Mouse (Mus musculus): ENCODE data around the gene Gbx1.

The Gbx1 gene

DNA sequence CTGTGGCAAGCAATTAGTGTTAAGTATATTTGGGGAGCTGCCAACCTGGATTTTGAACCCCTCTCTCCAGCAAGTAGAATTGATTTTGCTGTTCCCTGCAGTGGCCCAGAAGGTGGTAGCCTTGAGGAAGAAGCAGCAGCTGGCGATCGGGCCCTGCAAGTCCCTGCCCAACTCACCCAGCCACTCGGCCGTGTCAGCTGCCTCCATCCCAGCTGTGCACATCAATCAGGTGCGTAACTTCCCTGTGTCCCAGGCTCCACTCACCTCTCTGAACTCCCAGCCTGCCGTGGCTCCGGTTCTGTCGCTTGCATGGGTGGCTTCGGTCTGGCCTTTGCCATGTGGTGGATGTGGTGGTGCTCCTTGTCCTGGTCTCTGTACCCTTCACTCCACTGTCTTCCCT is 49.1 kb downstream of the Gbx1 start:
- DNase-seq (ENCODE audit: low spot score): no peak

DNA sequence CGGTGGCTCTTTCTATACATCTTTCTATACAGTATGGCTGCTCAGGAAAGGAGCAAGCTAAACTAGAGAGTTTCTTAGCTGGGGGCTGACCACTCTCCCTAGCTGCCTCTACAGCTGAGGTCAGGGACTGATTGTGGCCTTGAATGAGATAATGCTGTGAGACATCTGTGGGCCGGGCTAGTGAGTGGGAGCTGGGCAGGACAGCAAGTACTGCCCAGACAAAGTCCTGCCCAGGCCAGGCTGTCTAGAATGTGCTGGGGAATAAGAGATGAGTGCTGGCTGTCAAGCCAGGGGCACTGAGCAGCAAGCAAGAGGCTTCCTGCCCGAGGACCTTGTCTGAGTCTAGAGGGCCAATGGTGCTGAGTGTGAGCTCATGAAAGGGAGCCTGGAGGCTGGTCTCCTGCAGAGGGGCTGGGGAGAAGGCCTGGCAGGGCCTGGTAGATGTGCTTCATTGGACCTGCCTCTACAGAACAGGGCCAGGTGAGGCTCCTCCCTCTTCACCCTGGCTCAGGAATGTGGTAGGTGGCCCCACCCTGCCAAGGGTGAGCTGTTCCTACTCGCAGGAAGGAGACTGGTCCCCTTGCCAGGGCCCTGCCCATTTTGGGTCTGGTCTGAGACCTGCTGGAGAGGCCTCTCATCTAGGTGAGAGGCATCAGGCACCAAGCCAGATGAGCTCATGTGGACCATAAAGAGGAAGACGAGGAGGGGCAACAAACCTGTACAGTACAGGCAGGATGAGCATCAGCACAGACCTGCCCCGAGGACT is 51.3 kb downstream of the Gbx1 start:
- no peak for DNase-seq (ENCODE audit: low spot score)

DNA sequence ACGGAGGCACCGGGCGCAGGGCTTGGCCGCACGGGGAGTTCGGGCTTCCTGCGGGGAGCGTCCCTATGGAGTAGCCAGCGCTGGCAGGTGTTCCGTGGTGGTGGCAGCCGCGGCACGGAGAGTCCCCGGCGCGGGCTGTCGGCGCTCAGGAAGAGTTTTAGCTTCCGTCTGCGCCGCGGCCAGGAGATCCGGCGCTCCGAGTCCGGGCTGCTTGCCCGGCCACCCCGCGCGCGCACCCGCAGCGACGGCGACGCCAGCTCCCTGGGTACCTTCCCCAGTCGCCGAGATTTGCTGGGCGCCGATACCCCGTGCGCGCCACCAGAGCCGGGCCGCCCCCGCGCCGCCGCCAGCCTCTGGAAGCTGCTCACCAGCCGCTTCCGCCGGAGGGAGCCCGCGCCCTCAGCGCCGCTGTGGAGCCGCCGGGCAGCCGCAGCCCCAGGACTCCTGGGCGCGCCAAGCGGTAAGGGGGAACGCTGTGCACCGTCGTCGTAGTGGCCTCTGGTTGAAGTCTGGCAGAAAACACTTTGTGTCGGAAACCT is 52.2 kb downstream of the Gbx1 start:
- DNase-seq (ENCODE audit: low spot score): peak; percentile 21

DNA sequence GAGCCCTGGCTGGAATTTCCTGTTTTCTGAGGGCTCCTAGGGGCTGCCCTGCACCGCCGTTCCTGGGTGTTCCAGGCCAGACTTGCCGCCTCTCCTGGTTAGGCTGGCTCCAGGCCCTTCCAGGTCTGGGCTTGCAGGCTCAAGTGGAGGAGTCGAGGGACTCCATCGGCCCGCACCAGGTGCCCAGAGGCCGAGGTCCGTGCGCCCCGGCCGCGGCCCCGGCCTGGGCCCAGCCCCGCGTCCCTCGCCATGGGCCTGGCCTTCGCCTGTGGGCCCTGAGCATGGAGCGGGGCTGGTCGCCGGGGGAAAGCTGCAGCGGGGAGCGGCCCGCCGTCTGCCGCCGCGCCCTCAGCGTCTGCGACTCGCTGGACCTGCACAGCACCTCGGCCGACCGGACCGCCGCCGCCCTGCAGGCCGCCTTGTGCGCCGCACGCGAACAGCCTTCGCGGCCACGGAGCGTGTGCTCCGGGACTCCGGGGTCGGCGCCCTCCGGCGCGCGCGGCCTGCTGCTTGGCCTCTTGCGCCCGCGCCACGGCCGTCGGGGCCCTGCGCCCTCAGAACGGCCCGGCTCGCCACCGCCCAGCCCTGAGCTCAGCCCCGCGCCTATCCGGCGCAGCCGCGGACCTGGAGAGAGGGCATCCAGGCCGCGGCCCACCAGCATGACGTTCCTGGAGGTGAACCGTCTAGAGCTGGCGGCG is 52.8 kb downstream of the Gbx1 start:
- no peak for DNase-seq (ENCODE audit: low spot score)

DNA sequence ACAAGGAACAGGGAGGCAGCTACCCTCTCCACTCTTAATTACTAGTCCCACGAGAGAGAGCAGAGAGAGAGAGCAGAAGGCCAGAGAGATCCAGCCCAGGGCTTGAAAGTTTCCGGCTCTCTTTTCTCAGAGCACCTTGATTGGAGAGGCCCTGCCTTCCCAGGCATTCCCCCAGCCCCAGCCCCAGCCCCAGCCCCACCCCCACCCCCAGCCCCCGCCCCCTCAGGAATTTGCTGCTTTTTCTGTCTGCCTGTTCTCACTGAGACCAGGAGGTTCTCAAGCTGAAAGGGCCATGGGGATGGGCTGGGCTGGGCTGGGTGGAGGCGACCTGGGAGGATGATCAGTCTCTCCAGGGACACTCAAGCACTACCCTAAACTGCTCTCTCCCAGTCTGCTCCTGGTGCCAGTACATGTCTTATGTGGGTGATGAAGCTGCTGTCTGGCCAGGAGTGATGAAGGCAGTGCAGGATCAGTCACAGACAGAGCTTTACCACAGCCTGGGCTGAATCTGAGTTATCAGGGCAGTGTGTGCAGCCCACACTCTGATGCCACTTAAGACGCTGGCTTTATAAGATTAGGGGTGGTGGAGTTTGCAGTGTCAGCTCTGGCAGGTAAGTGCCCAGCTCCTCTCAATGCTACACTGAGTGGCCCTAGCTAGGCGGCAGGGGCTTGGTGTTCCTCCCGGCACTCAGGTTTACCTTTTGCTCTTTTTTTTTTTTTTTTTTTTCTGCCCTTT is 54.0 kb downstream of the Gbx1 start:
- DNase-seq (ENCODE audit: low spot score): no peak

DNA sequence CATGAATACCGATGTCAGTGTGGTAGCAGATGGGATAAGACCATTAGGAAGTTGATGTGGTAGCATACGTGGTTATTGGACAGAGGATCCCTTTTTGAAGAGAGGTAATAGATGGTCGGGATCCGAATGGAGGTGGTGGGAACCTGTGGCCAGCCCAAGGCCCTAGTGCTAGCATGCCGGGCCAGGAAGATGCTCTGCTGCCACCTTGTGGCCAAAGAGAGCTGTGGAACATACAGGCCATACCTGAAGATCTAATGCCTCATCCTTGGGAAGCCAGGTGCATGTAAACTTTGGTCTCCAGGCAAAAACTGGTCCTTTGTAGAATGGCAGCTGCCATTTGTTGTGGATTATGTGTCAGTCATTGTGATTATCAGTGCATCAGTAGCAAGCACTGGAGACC is 56.4 kb downstream of the Gbx1 start:
- DNase-seq (ENCODE audit: low spot score): no peak

DNA sequence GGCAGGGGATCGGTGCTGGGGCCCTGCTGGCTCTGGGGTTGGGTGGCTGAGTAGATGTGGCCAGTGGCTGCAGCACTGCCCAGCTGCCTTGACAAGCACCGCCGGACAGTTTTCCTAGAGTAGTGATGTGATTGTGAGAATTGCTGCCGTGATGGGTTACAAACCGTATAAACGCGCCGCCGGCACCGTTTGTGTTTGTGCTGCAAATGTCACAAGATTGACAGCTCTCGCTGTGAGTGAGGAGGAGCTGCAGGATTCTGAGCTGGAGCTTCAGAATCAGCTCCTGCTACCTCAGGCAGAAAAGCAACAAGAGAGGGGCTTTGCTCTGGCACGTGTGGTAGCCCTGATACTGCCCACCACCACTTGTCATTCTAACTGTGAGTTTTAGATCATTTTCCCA is 60.2 kb downstream of the Gbx1 start:
- no peak for DNase-seq (ENCODE audit: low spot score)

DNA sequence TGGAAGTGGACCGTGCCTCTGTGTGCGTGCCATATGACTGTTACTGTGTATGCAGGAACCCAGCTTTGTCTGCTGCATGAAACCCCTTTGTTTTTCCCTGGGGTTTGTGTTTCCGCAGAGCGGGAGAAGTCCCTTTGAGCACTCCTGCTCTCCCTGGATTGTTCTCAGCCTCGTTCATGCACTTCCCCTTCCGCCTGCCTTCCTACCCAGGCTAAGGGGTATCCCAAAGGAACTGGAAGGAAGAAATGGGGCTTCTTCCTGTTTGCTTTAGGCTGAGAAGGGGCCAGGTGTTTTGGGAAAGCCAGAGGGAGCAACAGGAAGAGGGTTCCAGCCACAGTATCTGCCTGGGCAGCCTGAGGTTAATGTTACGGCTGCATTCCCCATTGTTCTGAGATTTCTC is 71.4 kb downstream of the Gbx1 start:
- DNase-seq (ENCODE audit: low spot score): no peak

DNA sequence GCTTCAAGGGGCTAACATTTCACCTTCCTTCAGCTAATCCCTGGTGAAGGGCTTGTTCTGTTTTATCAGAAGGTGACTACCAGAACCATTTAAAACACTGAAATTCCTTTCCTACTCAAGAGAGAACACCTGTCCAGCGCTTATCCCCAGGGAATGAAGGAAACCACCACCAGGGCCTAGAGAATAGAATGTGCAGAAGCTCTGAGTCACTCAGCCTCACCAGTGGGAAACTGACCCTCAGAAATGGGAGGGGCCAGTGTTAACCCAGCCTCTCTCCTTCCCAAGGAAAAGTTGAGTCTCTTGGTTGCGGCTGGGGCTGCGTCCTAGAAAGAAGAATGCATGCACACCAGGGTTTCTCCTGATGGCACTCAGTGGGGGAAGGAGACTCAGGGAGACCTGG is 71.9 kb downstream of the Gbx1 start:
- DNase-seq (ENCODE audit: low spot score): no peak

DNA sequence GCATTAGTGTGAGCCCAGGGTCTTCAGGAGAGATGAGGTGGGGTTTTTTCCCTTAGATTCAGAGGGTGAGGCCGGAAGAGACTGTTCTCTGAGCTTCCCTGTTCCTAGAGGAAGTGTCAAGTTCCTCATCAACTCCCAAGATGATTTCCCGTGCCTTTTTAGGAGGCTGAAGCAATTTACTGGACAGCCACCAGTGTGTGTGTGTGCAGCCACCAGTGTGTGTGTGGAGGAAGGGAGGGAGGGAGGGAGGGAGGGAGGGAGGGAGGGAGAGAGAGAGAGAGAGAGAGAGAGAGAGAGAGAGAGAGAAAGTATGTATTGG is 73.1 kb downstream of the Gbx1 start:
- no peak for DNase-seq (ENCODE audit: low spot score)

DNA sequence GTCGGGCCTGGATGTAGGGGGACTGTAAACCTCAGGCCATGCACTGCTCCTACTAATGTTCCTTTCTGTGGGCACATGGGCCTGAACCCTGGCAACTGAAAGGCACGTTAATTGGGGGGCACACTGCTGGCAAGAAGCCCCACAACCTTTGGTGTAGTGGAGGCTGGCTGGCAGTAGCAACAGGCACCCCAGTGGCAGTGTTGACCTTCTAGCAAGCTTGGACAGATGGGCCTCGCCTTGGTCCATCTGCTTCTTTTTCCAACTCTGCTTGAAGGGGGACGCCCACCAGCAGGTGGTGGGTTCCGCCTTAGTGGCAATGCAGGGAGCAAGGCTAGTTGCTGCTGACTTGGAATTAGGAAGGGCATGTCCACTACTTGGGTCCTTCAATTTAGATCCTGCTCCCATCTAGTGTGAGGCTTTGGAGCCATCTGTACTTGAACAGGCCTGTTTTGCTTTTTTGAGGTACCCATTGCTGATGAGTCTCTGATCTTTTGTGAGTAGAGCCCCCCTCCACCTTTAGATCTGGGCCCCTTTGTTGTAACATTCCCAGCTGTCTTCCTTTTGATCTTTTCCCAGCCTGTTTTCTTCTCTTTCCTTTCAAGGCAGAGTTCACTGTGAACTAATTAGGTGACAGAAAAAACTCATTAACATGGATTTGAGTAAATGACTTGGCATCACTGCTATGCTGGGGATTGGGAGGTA is 73.6 kb downstream of the Gbx1 start:
- DNase-seq (ENCODE audit: low spot score): no peak

Measured in ovary, postnatal 10 days (tissue).